Mouse (Mus musculus) cerebellum, adult 2 months (tissue): ENCODE measurements at regions not wholly inside any gene's neighbourhood (a gene's known extent, or its start where the extent isn't known, plus 50 kb on each side); places are given as distances from the start of the nearest gene placed in this dataset.
"Not testable (repeated sequence)": the region's sequence is repeated elsewhere in the genome, so short reads cannot be mapped to it uniquely, and the experiment has no call there.

Source experiments
- DNase-seq, 2 experiments: peaks; one replicate each; pipeline ENCODE4 v3.0.0; 2021
- H3K27ac ChIP-seq: fragments of 200-500 bp; 2 replicates; pipeline ENCODE4 v1.5.1; 2012; ENCODE audit warnings: low read length, control low read depth, inconsistent platforms; ENCODE audit not compliant: insufficient read depth
- H3K27me3 ChIP-seq: fragments of 200-500 bp; 2 replicates; pipeline ENCODE4 v1.6.1; 2012; ENCODE audit warnings: inconsistent platforms, mild to moderate bottlenecking, low read length, moderate library complexity; ENCODE audit not compliant: control insufficient read depth, insufficient read depth
- H3K4me1 ChIP-seq: fragments of 200-500 bp; 2 replicates; pipeline ENCODE4 v1.6.1; 2011; ENCODE audit warnings: low read length; ENCODE audit not compliant: control insufficient read depth, insufficient read depth
- H3K4me3 ChIP-seq: fragments of 200-500 bp; replicated peaks from 2 replicates; pipeline ENCODE3; 2011; ENCODE audit warnings: mild to moderate bottlenecking, low read depth, low read length, control low read depth; ENCODE audit not compliant: insufficient read depth
- CTCF ChIP-seq: fragments of 200-500 bp; IDR thresholded peaks from 2 replicates; pipeline ENCODE4 v1.5.1; 2011; ENCODE audit warnings: low read depth, mild to moderate bottlenecking, control low read depth, low read length, moderate library complexity, borderline replicate concordance; ENCODE audit not compliant: insufficient read depth
- POLR2A ChIP-seq: fragments of 200-500 bp; IDR thresholded peaks from 2 replicates; pipeline ENCODE4 v1.6.1; 2011; ENCODE audit warnings: low read length, control low read depth, borderline replicate concordance; ENCODE audit not compliant: insufficient read depth
- WGBS: fragments of 180-500 bp; shearing (Covaris S2); methylation state at CpG from one replicate; pipeline ENCODE4 v1.1.7; 2018; 5-methylcytosine and 5-hydroxymethylcytosine counted together

DNA sequence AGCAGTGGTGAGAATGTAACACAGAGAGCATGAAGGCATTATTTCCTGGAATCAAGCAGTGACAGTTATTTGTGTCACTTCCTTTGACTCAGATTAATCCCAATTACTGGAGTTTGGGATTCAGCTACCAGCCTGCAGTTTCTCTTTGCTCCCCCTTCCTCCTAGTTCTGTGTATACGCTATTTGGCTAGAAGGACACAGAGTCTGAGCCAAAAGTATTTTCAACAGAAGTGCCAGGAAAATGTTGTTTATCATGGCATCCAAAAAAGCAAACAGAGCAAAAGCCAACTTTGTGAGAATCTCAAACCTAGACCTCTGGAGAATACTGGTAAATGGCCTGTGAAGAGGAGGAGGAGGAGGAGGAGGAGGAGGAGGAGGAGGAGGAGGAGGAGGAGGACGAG lies 600.4 kb downstream of the Crisp4 start:
- H3K4me1 ChIP-seq = no peaks in the 10 kb centered on the region
- 33% methylated on average over 1 of the region's 2 CpGs for WGBS
- H3K27me3 ChIP-seq = no peaks in the 10 kb centered on the region
- H3K27ac ChIP-seq = no peak overlapping the region
- no peak overlapping the region for H3K4me3 ChIP-seq
- TF ChIP-seq POLR2A = no peak
- TF ChIP-seq CTCF = no peak
- no peak for DNase-seq

GRCm38 (mm10) chr1:17538160-17538559 lies 607.5 kb downstream of the Crisp4 start:
- Histone ChIP-seq H3K4me1 (no peaks in the 10 kb centered on the region), H3K27me3 (no peaks in the 10 kb centered on the region), H3K27ac (no peak overlapping the region), H3K4me3 (no peak overlapping the region)
- no peak for DNase-seq
- TF ChIP-seq POLR2A = no peak

GRCm38 (mm10) chr1:17531291-17531690 lies 614.4 kb downstream of the Crisp4 start:
- not testable (repeated sequence) for H3K4me1 ChIP-seq, H3K4me3 ChIP-seq, H3K27ac ChIP-seq, DNase-seq, H3K27me3 ChIP-seq

GRCm38 (mm10) chr1:17520118-17520517 lies 625.6 kb downstream of the Crisp4 start:
- H3K27me3 ChIP-seq = no peaks in the 10 kb centered on the region
- no peaks in the 10 kb centered on the region for H3K4me1 ChIP-seq
- WGBS = 79% methylated on average over 2 of the region's 2 CpGs
- TF ChIP-seq CTCF (no peak), POLR2A (no peak)
- DNase-seq = no peak
- H3K4me3 ChIP-seq = no peak overlapping the region
- H3K27ac ChIP-seq = no peak overlapping the region

- no peak overlapping the region for H3K4me3 ChIP-seq
- TF ChIP-seq CTCF (no peak), POLR2A (no peak)
- no peak for DNase-seq
- 86% methylated on average over 6 of the region's 6 CpGs for WGBS
- H3K27me3 ChIP-seq = no peaks in the 10 kb centered on the region
- no peaks in the 10 kb centered on the region for H3K4me1 ChIP-seq
- no peak overlapping the region for H3K27ac ChIP-seq
Measured at GRCm38 (mm10) chr1:17506125-17507112, 639.3 kb downstream of the Crisp4 start.

GRCm38 (mm10) chr1:17493596-17493995 lies 652.1 kb downstream of the Crisp4 start:
- TF ChIP-seq CTCF (no peak), POLR2A (no peak)
- no peaks in the 10 kb centered on the region for H3K4me1 ChIP-seq
- H3K4me3 ChIP-seq = no peak overlapping the region
- H3K27me3 ChIP-seq = no peaks in the 10 kb centered on the region
- no peak for DNase-seq
- H3K27ac ChIP-seq = no peak overlapping the region
- 85% methylated on average over 3 of the region's 3 CpGs for WGBS

DNA sequence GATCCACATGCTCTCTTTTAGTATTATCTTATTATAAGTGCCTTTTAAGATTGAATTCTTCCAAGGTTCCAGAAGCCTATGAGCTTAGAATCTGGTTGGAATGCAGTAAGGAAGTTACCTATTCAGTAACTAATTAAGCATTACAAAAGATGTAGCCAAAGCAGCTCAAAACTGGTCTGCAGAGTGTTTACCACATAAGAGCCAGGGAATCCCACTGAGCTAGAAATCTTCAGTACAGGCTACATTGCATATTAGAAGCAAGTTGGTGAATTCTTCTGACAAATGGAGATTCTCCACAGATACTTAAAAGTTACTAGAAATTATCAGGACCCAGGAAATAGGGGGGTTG lies 655.9 kb downstream of the Crisp4 start:
- not testable (repeated sequence) for H3K27ac ChIP-seq, H3K4me3 ChIP-seq, DNase-seq, H3K27me3 ChIP-seq, H3K4me1 ChIP-seq

GRCm38 (mm10) chr1:17489192-17489853 lies 656.4 kb downstream of the Crisp4 start:
- H3K4me3 ChIP-seq, DNase-seq, H3K4me1 ChIP-seq, H3K27ac ChIP-seq, H3K27me3 ChIP-seq: not testable (repeated sequence)
- 49% methylated on average over 6 of the region's 6 CpGs for WGBS
